Mouse (Mus musculus): Measurements from ENCODE around the gene R3hdm2.

Gene R3hdm2

GRCm38 (mm10) chr10:127546505-127546904 is 166.4 kb downstream of the R3hdm2 start:
- DNase-seq = no peak

GRCm38 (mm10) chr10:127548236-127548635 is 168.1 kb downstream of the R3hdm2 start:
- DNase-seq = peak; percentile 33

Data from cerebellum, adult 11-12 months (tissue).